Mouse (Mus musculus) myocyte (in vitro differentiated cells): ENCODE measurements around the gene Agpat1.

Experiments used
- CEBPB ChIP-seq: IDR thresholded peaks from 2 replicates; pipeline ENCODE4 v1.6.1; 2011; ENCODE audit warnings: mild to moderate bottlenecking, moderate library complexity; ENCODE audit not compliant: poor library complexity, insufficient read depth, severe bottlenecking
- E2F4 ChIP-seq: IDR thresholded peaks from one replicate; pipeline ENCODE4 v1.6.1; 2011; ENCODE audit warnings: mild to moderate bottlenecking, control low read depth, moderate library complexity; ENCODE audit not compliant: insufficient read depth
- MAX ChIP-seq: IDR thresholded peaks from one replicate; pipeline ENCODE4 v1.6.1; 2011; ENCODE audit warnings: low read depth, mild to moderate bottlenecking, control low read depth
- MYOD1 ChIP-seq, 3 experiments: IDR thresholded peaks; one replicate each; pipeline ENCODE4 v1.6.1; 2011; ENCODE audit warnings: control low read depth in 2 of 3, low read depth in 2 of 3, mild to moderate bottlenecking in 2 of 3, moderate library complexity in 1 of 3; ENCODE audit not compliant: insufficient read length in 2 of 3, control insufficient read depth in 1 of 3
- MYOG ChIP-seq, 3 experiments: IDR thresholded peaks; one replicate each; pipeline ENCODE4 v1.6.1; 2011; ENCODE audit warnings: control low read depth in 2 of 3, low read depth in 2 of 3, mild to moderate bottlenecking in 2 of 3; ENCODE audit not compliant: insufficient read length in 2 of 3, control insufficient read depth in 1 of 3, insufficient read depth in 1 of 3
- POLR2A ChIP-seq: IDR thresholded peaks from one replicate; pipeline ENCODE4 v1.6.1; 2011; ENCODE audit warnings: low read depth, mild to moderate bottlenecking, control low read depth, moderate library complexity; ENCODE audit not compliant: insufficient read length
- USF1 ChIP-seq: IDR thresholded peaks from one replicate; pipeline ENCODE4 v1.6.1; 2011; ENCODE audit warnings: low read depth, mild to moderate bottlenecking, control low read depth, moderate library complexity

DNA sequence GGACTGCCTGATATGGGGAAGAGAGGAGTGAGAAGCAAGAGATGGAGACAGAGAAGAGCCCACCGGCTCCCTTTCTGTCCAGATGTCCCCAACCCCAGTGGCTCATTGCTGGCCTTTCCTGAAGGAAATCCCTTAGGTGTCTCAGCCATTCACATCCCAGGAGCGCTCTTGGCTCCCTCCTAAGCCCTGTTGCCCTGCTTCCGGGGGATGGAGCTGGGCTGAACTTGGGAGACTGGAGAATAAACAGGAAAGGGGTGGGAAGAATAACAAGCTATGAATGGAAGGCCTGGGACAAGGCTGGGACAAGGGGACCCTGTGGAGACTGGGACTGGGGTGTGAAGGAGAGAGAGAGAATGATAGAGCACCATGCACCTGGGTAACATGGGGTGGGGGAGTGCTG is 39.3 kb upstream of the Agpat1 start:
- TF ChIP-seq CEBPB (no peak), POLR2A (no peak), E2F4 (no peak), USF1 (no peak), MAX (no peak), MYOD1 (IDR thresholded peaks at IDR 0.05; ENCODE audit: control insufficient read depth in 1 of 3, insufficient read length in 2 of 3, low read depth in 2 of 3) (no peak), MYOG (IDR thresholded peaks at IDR 0.05; ENCODE audit: control insufficient read depth in 1 of 3, insufficient read depth in 1 of 3, insufficient read length in 2 of 3, low read depth in 2 of 3) (no peak)
